Mouse (Mus musculus): Measurements from ENCODE around the gene Zfyve28. TPM values are rescaled to one million over a fixed set of nuclear protein-coding genes. Genes with fewer than 3 reads are reported as not detected.

Zfyve28 gene
- 0.27 and 0.55 TPM in 2 replicates for polyA plus RNA-seq (2014; fragmentation: Nextera tagmentation; extraction: Ambion mirVana)

DNA sequence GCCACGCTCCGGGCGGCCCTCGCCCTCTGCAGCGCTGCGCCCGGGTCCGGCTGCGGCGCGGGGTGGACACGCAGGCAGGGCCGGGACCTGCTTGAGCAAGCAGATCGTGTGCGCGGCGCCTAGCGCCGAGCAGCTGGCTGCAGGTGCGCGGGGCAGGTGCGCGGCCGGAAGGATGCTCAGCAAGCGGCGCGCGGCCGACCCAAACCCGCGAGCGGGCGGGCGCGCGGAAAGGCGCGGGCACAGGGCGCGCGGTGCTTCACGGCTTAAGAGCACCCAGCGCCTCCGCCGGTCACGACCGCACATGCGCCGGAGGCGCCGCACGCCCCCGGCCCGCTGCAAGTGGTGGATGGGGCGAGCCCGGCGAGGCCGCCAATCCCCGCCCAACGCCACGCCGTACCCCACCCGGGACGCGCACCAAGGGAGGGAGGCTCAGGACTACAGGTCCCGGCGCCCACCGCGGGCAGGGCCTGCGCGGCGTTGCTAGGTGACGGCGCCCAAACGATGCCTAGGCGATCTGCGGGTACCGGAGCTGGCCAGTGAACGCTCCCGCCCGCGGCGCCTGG lies at the start of gene Zfyve28, which contains the start of gene Cfap99:
Zfyve28 (minus strand) TSS at position 296 of the 563 bp plus-strand sequence.
Cfap99 (plus strand) TSS at position 447 of the 563 bp plus-strand sequence.
- H3K4me2 ChIP-seq (ENCODE audit: low read length) = peak within 1 kb of the TSS; percentile 90
- no peaks in the 10 kb centered on the region for H3K9me3 ChIP-seq (ENCODE audit: control insufficient read depth, low read length)
- H3K4me3 ChIP-seq (ENCODE audit: low read depth, low read length) = peak within 1 kb of the TSS; percentile 59
- ATAC-seq (replicated peaks; ENCODE audit: low FRiP score, low TSS enrichment, low read depth) (peak; percentile 93), DNase-seq (ENCODE audit: low spot score) (peak; percentile 85)
- H3K9ac ChIP-seq (ENCODE audit: low read length) = no peak within 1 kb of the TSS
- H3K27ac ChIP-seq (ENCODE audit: low read depth) = no peak within 1 kb of the TSS
- WGBS = under 1% methylated on average over 79 of the region's 83 CpGs
- H3K36me3 ChIP-seq (ENCODE audit: control insufficient read depth, insufficient read depth, low read length) = no peaks in the 10 kb centered on the region
- peaks cover 6% of the 10 kb centered on the region; the same call in 1 of the 2 replicates for H3K4me1 ChIP-seq (replicated peaks; ENCODE audit: control insufficient read depth, insufficient read depth, low read length)
- peaks cover 54% of the 10 kb centered on the region for H3K27me3 ChIP-seq (replicated peaks; ENCODE audit: control insufficient read depth, insufficient read depth, low read length)

DNA sequence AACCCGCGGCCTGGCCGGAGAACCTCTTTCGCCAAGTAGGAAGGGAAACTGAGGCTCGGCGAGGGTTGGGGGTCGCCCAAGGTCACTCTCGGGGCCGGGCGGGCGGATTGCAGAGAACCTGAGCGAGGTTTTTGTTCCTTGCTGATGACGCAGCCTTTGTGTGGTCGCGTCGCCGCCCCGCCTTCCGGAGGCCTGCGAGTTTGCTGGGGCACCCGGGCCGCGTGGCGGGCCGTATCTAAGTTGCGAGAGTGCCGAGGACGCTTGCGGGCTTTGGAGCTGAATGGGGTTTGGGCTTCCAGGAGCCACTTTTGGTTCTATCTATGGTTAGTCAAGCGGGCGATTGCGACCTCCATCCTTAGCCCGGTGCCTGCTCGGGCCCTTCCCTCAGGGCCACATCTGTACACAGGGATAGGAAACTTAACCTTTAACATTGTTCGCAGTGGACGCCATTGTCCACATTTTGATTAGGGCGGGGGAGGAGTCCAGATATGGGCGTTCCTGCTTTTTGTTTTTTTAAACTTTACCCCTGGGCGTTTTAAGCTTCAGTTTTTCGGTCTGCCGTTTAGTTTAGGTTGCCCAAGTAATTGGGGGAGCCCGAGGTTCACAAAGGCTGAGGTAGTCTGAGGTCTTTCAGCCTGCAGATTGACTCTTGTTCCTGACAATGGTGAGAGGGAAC lies 48.7 kb upstream of the Zfyve28 start:
- H3K4me3 ChIP-seq (ENCODE audit: low read depth, low read length) = peak overlapping the region; percentile 73
- under 1% methylated on average over 42 of the region's 42 CpGs for WGBS
- peak; percentile 86 for DNase-seq (ENCODE audit: low spot score)

DNA sequence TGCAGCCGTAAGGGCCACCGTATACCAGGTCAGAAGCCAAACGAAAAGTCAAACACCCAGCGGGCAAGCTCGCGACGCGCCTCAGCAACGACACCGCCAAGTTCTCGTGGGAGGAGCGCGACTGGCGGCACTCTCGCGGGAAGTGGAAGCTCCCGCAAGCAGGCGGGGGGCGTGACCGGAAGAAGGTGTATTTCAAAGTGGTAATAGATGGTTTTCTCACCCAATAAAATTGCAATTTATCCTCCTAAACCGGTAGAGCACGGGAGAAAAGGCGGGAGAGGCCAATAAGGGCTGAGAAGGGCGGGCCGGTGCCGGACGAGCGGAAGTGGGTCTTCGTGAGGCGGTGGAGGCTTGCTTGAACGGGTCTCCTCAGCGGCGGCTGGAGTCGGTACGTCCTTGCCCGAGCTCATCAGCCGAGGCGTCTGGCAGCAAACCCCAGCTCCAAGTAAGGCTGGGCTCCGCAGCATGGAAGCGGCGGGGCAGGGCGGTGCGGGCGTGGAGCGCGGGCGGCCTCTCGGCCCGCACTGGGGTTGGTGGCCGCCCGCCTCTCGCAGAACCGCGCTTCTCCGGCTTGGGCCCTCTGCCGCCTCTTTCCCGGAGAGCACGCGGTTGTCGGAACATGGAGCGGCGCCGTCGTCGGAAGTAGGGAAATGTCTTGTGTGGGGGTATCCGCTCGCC lies 48.0 kb upstream of the Zfyve28 start, which contains the start of gene Rnf4:
Rnf4 (plus strand) TSS at position 193 of the 678 bp plus-strand sequence.
- WGBS = under 1% methylated on average over 67 of the region's 67 CpGs
- H3K4me1 ChIP-seq (replicated peaks; ENCODE audit: control insufficient read depth, insufficient read depth, low read length) = peaks cover 14% of the 10 kb centered on the region
- H3K9me3 ChIP-seq (ENCODE audit: control insufficient read depth, low read length) = no peaks in the 10 kb centered on the region
- peak within 1 kb of the TSS; percentile 73 for H3K4me3 ChIP-seq (ENCODE audit: low read depth, low read length)
- H3K4me2 ChIP-seq (ENCODE audit: low read length) = peak within 1 kb of the TSS; percentile 95
- peak; percentile 97 for DNase-seq (ENCODE audit: low spot score)
- peak within 1 kb of the TSS; percentile 98 for H3K9ac ChIP-seq (ENCODE audit: low read length)
- peak within 1 kb of the TSS; percentile 98 for H3K27ac ChIP-seq (ENCODE audit: low read depth)
- H3K36me3 ChIP-seq (ENCODE audit: control insufficient read depth, insufficient read depth, low read length) = peaks cover 11% of the 10 kb centered on the region; the same call in 1 of the 2 replicates
- H3K27me3 ChIP-seq (replicated peaks; ENCODE audit: control insufficient read depth, insufficient read depth, low read length) = no peaks in the 10 kb centered on the region
- peak; percentile 95 for ATAC-seq (replicated peaks; ENCODE audit: low FRiP score, low TSS enrichment, low read depth)

More for the DNA sequence above, 48.7 kb upstream of the Zfyve28 start:
- peak; percentile 51 for ATAC-seq (replicated peaks; ENCODE audit: low FRiP score, low TSS enrichment, low read depth)
- no peaks in the 10 kb centered on the region for H3K9me3 ChIP-seq (ENCODE audit: control insufficient read depth, low read length)
- peaks cover 14% of the 10 kb centered on the region for H3K4me1 ChIP-seq (replicated peaks; ENCODE audit: control insufficient read depth, insufficient read depth, low read length)
- peak overlapping the region; percentile 96 for H3K9ac ChIP-seq (ENCODE audit: low read length)
- H3K27me3 ChIP-seq (replicated peaks; ENCODE audit: control insufficient read depth, insufficient read depth, low read length) = no peaks in the 10 kb centered on the region
- peak overlapping the region; percentile 98 for H3K27ac ChIP-seq (ENCODE audit: low read depth)
- peaks cover 11% of the 10 kb centered on the region; the same call in 1 of the 2 replicates for H3K36me3 ChIP-seq (ENCODE audit: control insufficient read depth, insufficient read depth, low read length)
- peak overlapping the region; percentile 64 for H3K4me2 ChIP-seq (ENCODE audit: low read length)

DNA sequence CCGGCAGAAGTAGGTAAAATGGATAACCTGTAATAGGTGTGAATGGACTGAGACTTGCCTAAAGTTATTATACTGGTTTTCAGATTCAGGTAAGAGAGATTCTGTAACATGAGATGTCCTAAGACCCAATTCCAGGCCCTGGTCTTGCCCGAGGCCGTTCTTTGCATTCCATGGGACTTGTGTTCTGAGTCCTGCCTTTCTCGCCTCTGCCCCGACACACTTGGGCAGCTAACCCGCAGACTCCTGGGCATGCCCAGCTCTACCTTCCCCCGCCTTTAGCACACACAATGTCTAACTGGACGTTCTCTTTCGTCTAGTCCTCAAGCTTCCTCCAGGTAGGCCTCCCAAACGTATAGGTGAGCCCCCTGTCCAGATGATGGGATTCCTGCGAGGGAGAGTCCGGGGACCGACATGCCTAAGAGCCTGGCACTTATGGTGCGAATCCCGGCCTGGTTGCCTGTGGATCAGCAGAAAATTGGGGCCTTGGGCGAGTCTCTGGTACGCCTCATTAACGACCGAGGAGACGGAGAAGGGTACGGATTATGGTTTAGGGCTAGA lies 47.4 kb upstream of the Zfyve28 start:
- Histone ChIP-seq H3K4me1 (replicated peaks; ENCODE audit: control insufficient read depth, insufficient read depth, low read length) (peaks cover 14% of the 10 kb centered on the region), H3K27me3 (replicated peaks; ENCODE audit: control insufficient read depth, insufficient read depth, low read length) (no peaks in the 10 kb centered on the region), H3K27ac (ENCODE audit: low read depth) (peak overlapping the region; percentile 88), H3K9me3 (ENCODE audit: control insufficient read depth, low read length) (no peaks in the 10 kb centered on the region), H3K36me3 (ENCODE audit: control insufficient read depth, insufficient read depth, low read length) (peaks cover 11% of the 10 kb centered on the region; the same call in 1 of the 2 replicates), H3K4me2 (ENCODE audit: low read length) (peak overlapping the region; percentile 95), H3K9ac (ENCODE audit: low read length) (peak overlapping the region; percentile 98), H3K4me3 (ENCODE audit: low read depth, low read length) (peak overlapping the region; percentile 73)
- 1% methylated on average over 21 of the region's 21 CpGs for WGBS
- no peak for DNase-seq (ENCODE audit: low spot score)
- ATAC-seq (replicated peaks; ENCODE audit: low FRiP score, low TSS enrichment, low read depth) = no peak; the same call in none of the 2 replicates

DNA sequence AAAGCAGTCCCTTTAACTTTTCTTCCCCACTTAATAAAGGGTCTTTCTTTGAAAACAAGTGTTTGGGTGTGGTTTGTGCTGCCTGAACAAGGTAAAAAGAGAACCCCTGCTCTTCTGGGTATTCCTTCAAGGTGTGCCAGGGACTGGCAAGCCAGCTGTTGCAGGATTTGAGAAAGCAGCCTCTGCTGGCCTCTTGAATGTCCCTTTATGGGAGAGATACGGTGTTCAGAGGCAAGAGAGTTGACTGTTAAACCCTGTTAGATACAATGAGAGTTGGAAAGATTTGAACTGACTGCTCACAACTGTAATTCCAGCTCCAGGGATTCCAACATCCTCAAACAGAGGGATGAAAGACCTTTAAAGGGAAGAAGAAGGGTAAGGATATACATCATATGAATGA lies 45.8 kb upstream of the Zfyve28 start:
- H3K9me3 ChIP-seq (ENCODE audit: control insufficient read depth, low read length) = no peaks in the 10 kb centered on the region
- no peaks in the 10 kb centered on the region for H3K27me3 ChIP-seq (replicated peaks; ENCODE audit: control insufficient read depth, insufficient read depth, low read length)
- H3K4me2 ChIP-seq (ENCODE audit: low read length) = no peak overlapping the region
- no peak overlapping the region for H3K9ac ChIP-seq (ENCODE audit: low read length)
- no peak overlapping the region for H3K27ac ChIP-seq (ENCODE audit: low read depth)
- no peak overlapping the region for H3K4me3 ChIP-seq (ENCODE audit: low read depth, low read length)
- peaks cover 6% of the 10 kb centered on the region; the same call in 1 of the 2 replicates for H3K36me3 ChIP-seq (ENCODE audit: control insufficient read depth, insufficient read depth, low read length)
- DNase-seq (ENCODE audit: low spot score) (no peak), ATAC-seq (replicated peaks; ENCODE audit: low FRiP score, low TSS enrichment, low read depth) (no peak)
- WGBS = 82% methylated on average over 1 of the region's 1 CpGs
- peaks cover 14% of the 10 kb centered on the region for H3K4me1 ChIP-seq (replicated peaks; ENCODE audit: control insufficient read depth, insufficient read depth, low read length)

DNA sequence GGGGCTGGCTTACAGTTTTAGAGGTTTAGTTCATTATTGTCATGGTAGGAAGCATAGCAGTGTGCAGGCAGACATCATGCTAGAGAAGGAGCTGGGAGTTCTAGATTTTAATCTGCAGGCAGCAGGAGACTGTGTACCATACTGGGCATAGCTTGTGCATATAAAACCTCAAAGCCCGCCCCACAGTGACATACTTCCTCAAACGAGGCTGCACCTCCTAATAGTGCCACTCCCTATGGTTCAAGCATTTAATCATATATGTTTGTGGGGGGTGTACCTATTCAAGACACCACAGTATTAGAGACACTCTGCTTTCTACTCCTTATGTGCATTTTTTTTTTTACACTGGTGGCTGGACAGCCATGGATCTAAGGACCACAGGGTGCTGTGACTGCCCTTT lies 41.9 kb upstream of the Zfyve28 start:
- 78% methylated on average over 2 of the region's 2 CpGs for WGBS
- no peaks in the 10 kb centered on the region for H3K27me3 ChIP-seq (replicated peaks; ENCODE audit: control insufficient read depth, insufficient read depth, low read length)
- DNase-seq (ENCODE audit: low spot score) (no peak), ATAC-seq (replicated peaks; ENCODE audit: low FRiP score, low TSS enrichment, low read depth) (no peak)
- no peaks in the 10 kb centered on the region for H3K36me3 ChIP-seq (ENCODE audit: control insufficient read depth, insufficient read depth, low read length)
- H3K27ac ChIP-seq (ENCODE audit: low read depth) = no peak overlapping the region
- H3K4me2 ChIP-seq (ENCODE audit: low read length) = no peak overlapping the region
- H3K9me3 ChIP-seq (ENCODE audit: control insufficient read depth, low read length) = no peaks in the 10 kb centered on the region
- no peak overlapping the region for H3K9ac ChIP-seq (ENCODE audit: low read length)
- H3K4me1 ChIP-seq (replicated peaks; ENCODE audit: control insufficient read depth, insufficient read depth, low read length) = peaks cover 8% of the 10 kb centered on the region; the same call in 1 of the 2 replicates
- no peak overlapping the region for H3K4me3 ChIP-seq (ENCODE audit: low read depth, low read length)

DNA sequence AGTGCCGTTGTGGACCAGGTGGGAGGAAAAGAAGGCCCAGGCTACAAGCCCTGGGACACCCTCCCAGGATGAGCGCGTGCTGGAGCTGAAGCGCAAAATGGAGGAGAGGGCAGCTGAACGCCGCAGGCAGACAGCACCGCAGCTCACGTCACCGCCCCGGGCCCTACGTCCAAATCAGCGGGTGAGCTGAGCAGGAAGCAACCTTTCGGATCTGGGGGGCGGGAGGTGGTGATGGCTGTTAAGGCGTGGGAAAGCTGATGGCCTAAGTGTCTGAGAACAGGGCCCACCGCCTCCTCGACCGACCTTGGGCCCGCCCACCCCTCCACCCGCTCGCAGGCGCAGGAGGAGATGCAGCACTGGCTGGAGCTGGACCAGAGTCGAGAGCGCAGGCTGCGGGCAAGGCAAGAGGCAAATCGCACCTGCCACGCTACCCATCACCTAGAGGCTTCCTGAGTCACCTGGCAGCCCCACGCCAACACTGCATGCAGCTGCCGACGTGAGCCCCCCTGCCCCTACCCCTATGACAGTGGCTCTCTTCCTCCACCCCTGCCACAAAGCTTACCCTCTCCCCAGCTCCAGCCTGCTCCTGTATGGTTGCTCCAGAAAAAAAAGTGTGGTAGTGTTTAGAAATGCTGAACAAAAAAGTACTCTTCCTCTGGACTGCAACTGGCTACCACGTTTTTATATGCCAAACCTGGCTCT lies 38.8 kb upstream of the Zfyve28 start:
- no peaks in the 10 kb centered on the region for H3K36me3 ChIP-seq (ENCODE audit: control insufficient read depth, insufficient read depth, low read length)
- H3K27ac ChIP-seq (ENCODE audit: low read depth) = no peak overlapping the region
- no peaks in the 10 kb centered on the region for H3K27me3 ChIP-seq (replicated peaks; ENCODE audit: control insufficient read depth, insufficient read depth, low read length)
- peak overlapping the region; percentile 56 for H3K9ac ChIP-seq (ENCODE audit: low read length)
- peak; percentile 56 for ATAC-seq (replicated peaks; ENCODE audit: low FRiP score, low TSS enrichment, low read depth)
- H3K4me2 ChIP-seq (ENCODE audit: low read length) = peak overlapping the region; percentile 65
- WGBS = 10% methylated on average over 31 of the region's 31 CpGs
- H3K9me3 ChIP-seq (ENCODE audit: control insufficient read depth, low read length) = no peaks in the 10 kb centered on the region
- 0 out of 2 replicates have a peak, but pooled peaks cover 7% of the 10 kb centered on the region for H3K4me1 ChIP-seq (replicated peaks; ENCODE audit: control insufficient read depth, insufficient read depth, low read length)
- peak overlapping the region; percentile 30 for H3K4me3 ChIP-seq (ENCODE audit: low read depth, low read length)
- peak; percentile 81 for DNase-seq (ENCODE audit: low spot score)
